Mouse (Mus musculus) liver, embryonic 14.5 days (tissue): ENCODE results near the gene Dmrt2.

ENCODE experiments used
- CTCF ChIP-seq: IDR thresholded peaks from 2 replicates; pipeline ENCODE4 v1.5.1; 2016; ENCODE audit warnings: antibody characterized with exemption, low read depth, control low read depth
- EP300 ChIP-seq: IDR thresholded peaks from 2 replicates; pipeline ENCODE4 v1.6.1; 2016; ENCODE audit warnings: antibody characterized with exemption, low read depth

- TF ChIP-seq CTCF, result no peak
- TF ChIP-seq EP300, result no peak
Measured at GRCm38 (mm10) chr19:25675866-25676440, 3.7 kb downstream of the Dmrt2 start.
